Comparison of ENCODE assay signal across 9 mouse cellular contexts in the genomic region with DNA sequence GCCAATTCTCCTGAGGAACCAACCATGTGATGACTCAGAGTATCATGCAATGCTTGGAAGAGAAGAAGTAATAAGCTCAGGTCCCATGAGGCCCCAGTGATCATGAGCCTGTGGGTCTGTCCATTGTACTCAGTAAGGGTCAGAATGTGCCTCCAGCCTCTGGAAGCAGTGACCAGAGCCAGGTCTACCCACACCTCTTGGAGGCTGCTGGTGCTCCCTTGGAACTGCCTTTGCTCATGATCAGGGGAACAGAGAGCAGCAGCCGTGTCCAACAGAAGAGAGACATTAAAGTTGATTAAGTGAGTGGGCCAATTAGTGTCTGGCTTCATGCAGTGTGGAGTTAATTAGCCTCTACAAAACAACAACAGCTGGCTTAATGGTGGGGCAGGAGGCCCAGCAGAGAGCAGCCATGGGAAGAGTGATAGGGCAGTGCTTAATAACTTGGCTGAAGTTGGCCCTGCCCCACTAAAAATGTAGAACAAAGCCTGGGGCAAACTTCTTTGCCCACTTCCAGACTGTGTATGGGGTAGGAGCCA. TPM values are rescaled to one million over a fixed set of nuclear protein-coding genes. Genes with fewer than 3 reads are reported as not detected.
DNase-seq lines count a peak whose midpoint lies in the region; ATAC-seq and TF ChIP-seq lines count a peak whose summit lies in the region.
"Had no signal": no experiment of that assay in that cellular context is flagged by ENCODE, and none has a peak within 500 bp of the region (broad histone marks: within the 10 kb centered on the region; RNA-seq: fewer than 3 reads in every experiment).

No protein-coding gene starts in this region.

- no peak for ATAC-seq in heart, embryonic 11.5 days (replicated peaks; ENCODE audit: insufficient number of reproducible peaks, low FRiP score, low TSS enrichment)
- ATAC-seq in limb, embryonic 11.5 days (ENCODE audit: insufficient number of reproducible peaks, low FRiP score, low TSS enrichment, low read depth), result peak; percentile 61

- no peaks in the 10 kb centered on the region for H3K36me3 ChIP-seq in heart, adult 2 months (ENCODE audit: control insufficient read depth, insufficient read depth, low read length)
- H3K36me3 ChIP-seq in heart, embryonic 11.5 days (ENCODE audit: control insufficient read depth, insufficient read depth, low read length), result no peaks in the 10 kb centered on the region
- H3K36me3 ChIP-seq in CH12.LX (replicated peaks in 1 of 2; ENCODE audit: control insufficient read depth in 1 of 2, insufficient read depth in 1 of 2, low read length in 1 of 2), result no peaks in the 10 kb centered on the region
- H3K36me3 ChIP-seq in limb, embryonic 11.5 days (ENCODE audit: control insufficient read depth, insufficient read depth, low read length), result no peaks in the 10 kb centered on the region
- H3K36me3 ChIP-seq: stomach, embryonic 15.5 days had no signal

- in situ Hi-C loops in CH12.LX (cut with MboI; ENCODE audit: low pct_ligation_motif_present, low pct_unique_long_range_greater_than_20kb, low sequenced_read_pairs), result no loop called here

- H3K9ac ChIP-seq in heart, adult 2 months (ENCODE audit: low read depth, low read length), result no peak overlapping the region
- no peak overlapping the region for H3K9ac ChIP-seq in heart, embryonic 11.5 days (ENCODE audit: low read depth, low read length)
- H3K9ac ChIP-seq in CH12.LX (ENCODE audit: insufficient read depth, low read depth), result no peak overlapping the region
- no peak overlapping the region for H3K9ac ChIP-seq in limb, embryonic 11.5 days (ENCODE audit: low read length)
- H3K9ac ChIP-seq: stomach, embryonic 15.5 days had no signal

- no peak for TF ChIP-seq POLR2A in heart, adult 2 months (IDR thresholded peaks at IDR 0.05; ENCODE audit: insufficient read depth, low read depth, low read length)
- TF ChIP-seq POLR2A in CH12.LX (IDR thresholded peaks at IDR 0.05; ENCODE audit: low read depth, low read length), result no peak

- TF ChIP-seq CTCF in heart, adult 2 months (IDR thresholded peaks at IDR 0.05), result no peak
- no peak for TF ChIP-seq CTCF in CH12.LX (conservative IDR thresholded peaks at IDR 0.05 in 1 of 2, IDR thresholded peaks at IDR 0.05 in 1 of 2; ENCODE audit: low read depth in 2 of 2, low read length in 2 of 2)

- TF ChIP-seq RAD21 in CH12.LX (IDR thresholded peaks at IDR 0.05; ENCODE audit: low read depth, low read length), result no peak

- no peak overlapping the region for H3K27ac ChIP-seq in heart, adult 2 months
- H3K27ac ChIP-seq in heart, embryonic 11.5 days (ENCODE audit: low read depth, low read length), result no peak overlapping the region
- no peak overlapping the region for H3K27ac ChIP-seq in CH12.LX (ENCODE audit: insufficient read depth, low read depth)
- no peak overlapping the region; the same call in 1 of the 2 replicates for H3K27ac ChIP-seq in limb, embryonic 11.5 days (replicated peaks; ENCODE audit: low read depth, low read length)
- H3K27ac ChIP-seq: stomach, embryonic 15.5 days had no signal

- peaks cover 10% of the 10 kb centered on the region for H3K4me1 ChIP-seq in heart, adult 2 months (ENCODE audit: control insufficient read depth, insufficient read depth, low read length)
- H3K4me1 ChIP-seq in heart, embryonic 11.5 days (ENCODE audit: control insufficient read depth, insufficient read depth, low read length), result no peaks in the 10 kb centered on the region
- H3K4me1 ChIP-seq in CH12.LX (ENCODE audit: control insufficient read depth in 1 of 2, insufficient read depth in 2 of 2), result peaks cover 11 to 18% of the 10 kb centered on the region in 2 experiments
- peaks cover 23% of the 10 kb centered on the region for H3K4me1 ChIP-seq in limb, embryonic 11.5 days (ENCODE audit: control insufficient read depth, insufficient read depth, low read length)
- H3K4me1 ChIP-seq: stomach, embryonic 15.5 days had no signal

- H3K27me3 ChIP-seq in heart, adult 2 months (ENCODE audit: control insufficient read depth, insufficient read depth, low read length), result no peaks in the 10 kb centered on the region
- H3K27me3 ChIP-seq in heart, embryonic 11.5 days (ENCODE audit: control insufficient read depth, insufficient read depth, low read length), result 0 out of 2 replicates have a peak, but pooled peaks cover 3% of the 10 kb centered on the region
- no peaks in the 10 kb centered on the region for H3K27me3 ChIP-seq in CH12.LX (replicated peaks)
- no peaks in the 10 kb centered on the region for H3K27me3 ChIP-seq in limb, embryonic 11.5 days (ENCODE audit: control insufficient read depth, insufficient read depth, low read length)
- H3K27me3 ChIP-seq: stomach, embryonic 15.5 days had no signal

- H3K79me2 ChIP-seq in heart, adult 2 months (replicated peaks; ENCODE audit: control insufficient read depth, insufficient read depth, low read length), result no peaks in the 10 kb centered on the region
- no peaks in the 10 kb centered on the region for H3K79me2 ChIP-seq in CH12.LX (replicated peaks; ENCODE audit: control insufficient read depth, extremely low read depth, insufficient read depth, poor library complexity, severe bottlenecking)

- no peak overlapping the region for H3K4me2 ChIP-seq in heart, embryonic 11.5 days
- no peak overlapping the region for H3K4me2 ChIP-seq in CH12.LX (ENCODE audit: insufficient read depth, low read depth, poor library complexity, severe bottlenecking)
- no peak overlapping the region for H3K4me2 ChIP-seq in limb, embryonic 11.5 days (ENCODE audit: low read depth, severe bottlenecking)
- H3K4me2 ChIP-seq: stomach, embryonic 15.5 days had no signal

- intact Hi-C loops in heart, adult 2 months (cut with DNase I), result loop anchor here (2.0 to 5.0 kb wide), 2 partner anchors 15 to 35 kb away; no protein-coding TSS in a partner anchor

- peak; percentile 51; the same call in 1 of the 2 replicates for TF ChIP-seq EP300 in heart, adult 2 months (IDR thresholded peaks at IDR 0.05; ENCODE audit: insufficient read depth, low read depth, low read length)
- no peak for TF ChIP-seq EP300 in CH12.LX (IDR thresholded peaks at IDR 0.05; ENCODE audit: low read length)

- no peaks in the 10 kb centered on the region for H3K9me3 ChIP-seq in heart, embryonic 11.5 days (replicated peaks; ENCODE audit: control insufficient read depth, low read length)
- H3K9me3 ChIP-seq in CH12.LX (replicated peaks; ENCODE audit: low read length), result peaks cover 2% of the 10 kb centered on the region
- no peaks in the 10 kb centered on the region for H3K9me3 ChIP-seq in limb, embryonic 11.5 days (ENCODE audit: control insufficient read depth, low read length)
- H3K9me3 ChIP-seq: stomach, embryonic 15.5 days had no signal

- dilution Hi-C loops in CH12.LX (cut with MboI; ENCODE audit: extremely low pct_ligation_motif_present, extremely low pct_unique_long_range_greater_than_20kb, low sequenced_read_pairs), result no loop called here

- 91% methylated on average over 1 of the region's 1 CpGs for WGBS in heart, adult 2 months
- WGBS in heart, embryonic 11.5 days (ENCODE audit: insufficient replicate concordance), result 79% methylated on average over 1 of the region's 1 CpGs
- 7% methylated on average over 1 of the region's 1 CpGs for WGBS in limb, embryonic 11.5 days

- no peak overlapping the region for H3K4me3 ChIP-seq in heart, adult 2 months
- no peak overlapping the region for H3K4me3 ChIP-seq in heart, embryonic 11.5 days (ENCODE audit: low read depth, low read length)
- H3K4me3 ChIP-seq in CH12.LX (replicated peaks in 1 of 3; ENCODE audit: low read depth in 2 of 3, low read length in 2 of 3, poor library complexity in 1 of 3), result no peak overlapping the region
- no peak overlapping the region for H3K4me3 ChIP-seq in limb, embryonic 11.5 days (ENCODE audit: low read depth, low read length)
- H3K4me3 ChIP-seq: stomach, embryonic 15.5 days had no signal

- DNase-seq in heart, adult 2 months, result peak; percentile 56 to 77
- no peak for DNase-seq in CH12.LX (ENCODE audit: extremely low read depth)
- peak; percentile 77 for DNase-seq in forelimb bud, embryonic 11.5 days (ENCODE audit: low read depth, low spot score)
- peak; percentile 61 for DNase-seq in limb, embryonic 11.5 days (ENCODE audit: low spot score)
- no peak for DNase-seq in spleen, postnatal 4 days (ENCODE audit: low spot score in 2 of 2)
- no peak for DNase-seq in layer of hippocampus, postnatal 36 days
- DNase-seq in lung, postnatal 36 days, result no peak

TF ChIP-seq in CH12.LX, 34 proteins besides CTCF, POLR2A, EP300 and RAD21:
- no peak for TF ChIP-seq MAFK (IDR thresholded peaks at IDR 0.05; ENCODE audit: insufficient replicate concordance, low read length)
- TF ChIP-seq CHD2 (IDR thresholded peaks at IDR 0.05; ENCODE audit: low read length), result no peak
- TF ChIP-seq USF1 (IDR thresholded peaks at IDR 0.05; ENCODE audit: low read depth, low read length), result no peak
- no peak for TF ChIP-seq ZNF384 (IDR thresholded peaks at IDR 0.05; ENCODE audit: low read depth, low read length)
- TF ChIP-seq ETS1 (conservative IDR thresholded peaks at IDR 0.05; ENCODE audit: low read depth, low read length), result peak; percentile 25; the same call in 1 of the 2 replicates
- no peak for TF ChIP-seq KAT2A (IDR thresholded peaks at IDR 0.05; ENCODE audit: insufficient replicate concordance, low read length)

RNA-seq across cellular contexts. Expression of a gene that starts 30.1 kb away (rescaled TPM):
- total RNA-seq in heart, adult 2 months (2021), result 10 to 100 TPM; 19.8 to 25.3 TPM
- 17.7 and 19.5 TPM in 2 replicates for polyA plus RNA-seq in heart, adult 2 months (2012; rRNA removed)
- 27.9 TPM in 2 replicates for polyA plus RNA-seq in heart, embryonic 11.5 days (2014; fragmentation: Nextera tagmentation; extraction: Ambion mirVana)
- total RNA-seq in CH12.LX (2012; rRNA removed) (108 and 109 TPM in 2 replicates), CH12.LX (2014; rRNA removed) (61.3 and 63.6 TPM in 2 replicates)
- polyA plus RNA-seq in CH12.LX (2012; ENCODE audit: insufficient read length, low read depth), result 43.3 and 49.6 TPM in 2 replicates
- polyA plus RNA-seq in limb, embryonic 11.5 days (2014; fragmentation: Nextera tagmentation; extraction: Ambion mirVana), result 35.6 and 42.3 TPM in 2 replicates
- total RNA-seq in layer of hippocampus, postnatal 36 days (2021), result 10 to 100 TPM; 20.0 TPM

Comparison
In these comparisons a context has a peak if more than half of its experiments do, and no peak if none do; other contexts are left out.
1. DNase-seq: peak in heart, adult 2 months (2 of 2), forelimb bud, embryonic 11.5 days (single experiment) and limb, embryonic 11.5 days (single experiment); none in CH12.LX (single experiment), spleen, postnatal 4 days (0 of 2), layer of hippocampus, postnatal 36 days (0 of 2) and lung, postnatal 36 days (single experiment).